Mouse (Mus musculus) kidney, postnatal 10 days (tissue): ENCODE data around the gene Trmt2b.
"Not testable (repeated sequence)": the region's sequence is repeated elsewhere in the genome, so short reads cannot be mapped to it uniquely, and the experiment has no call there.

Experiments
- DNase-seq: peaks from one replicate; pipeline ENCODE4 v3.0.0; 2021; ENCODE audit warnings: mixed read lengths

Trmt2b gene

DNA sequence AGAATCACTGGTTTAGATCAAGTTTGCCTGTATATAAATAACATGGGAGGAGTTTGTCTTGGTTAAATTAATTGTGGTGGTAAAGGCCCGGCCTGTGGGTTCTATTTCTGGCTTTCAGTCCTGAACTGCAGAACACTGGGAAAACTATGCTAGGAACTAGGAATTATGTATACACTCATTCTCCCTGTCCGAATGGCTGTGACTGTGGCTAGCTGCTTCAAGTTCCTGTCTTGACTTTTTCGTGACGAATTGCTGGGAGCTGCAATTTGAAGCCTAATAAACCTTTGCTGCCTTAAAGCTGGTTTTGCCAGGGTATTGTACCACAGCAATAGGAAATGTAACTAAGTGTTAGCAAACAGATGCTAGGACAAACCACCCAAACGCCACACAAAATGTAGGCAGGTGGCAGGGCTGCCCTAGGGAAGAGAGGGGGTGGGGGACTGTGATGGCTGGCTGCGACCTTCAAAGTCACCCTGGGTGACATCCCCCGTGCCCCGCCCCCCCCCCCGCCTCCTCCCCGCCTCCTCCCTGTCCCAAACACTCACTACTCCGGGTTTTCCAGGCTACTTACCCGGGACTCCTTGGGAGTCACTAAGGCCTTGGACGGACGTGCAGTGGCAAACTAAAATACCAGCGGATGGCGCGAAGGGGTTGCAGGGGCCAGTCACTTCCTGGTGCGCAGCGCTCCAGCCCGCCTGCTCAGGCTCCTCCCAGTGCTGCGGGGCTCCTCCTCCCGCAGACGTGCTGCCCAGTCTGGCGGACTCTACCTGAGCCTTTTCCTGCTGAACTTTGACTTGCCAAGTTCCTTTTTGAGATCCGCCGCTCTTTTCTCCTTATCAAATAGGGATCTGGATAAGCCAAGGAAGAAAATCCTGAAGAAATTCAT is at the start of gene Trmt2b:
Gene Trmt2b (minus strand): TSS at position 710 of the 886 bp plus-strand sequence.
- DNase-seq: peak; percentile 83

DNA sequence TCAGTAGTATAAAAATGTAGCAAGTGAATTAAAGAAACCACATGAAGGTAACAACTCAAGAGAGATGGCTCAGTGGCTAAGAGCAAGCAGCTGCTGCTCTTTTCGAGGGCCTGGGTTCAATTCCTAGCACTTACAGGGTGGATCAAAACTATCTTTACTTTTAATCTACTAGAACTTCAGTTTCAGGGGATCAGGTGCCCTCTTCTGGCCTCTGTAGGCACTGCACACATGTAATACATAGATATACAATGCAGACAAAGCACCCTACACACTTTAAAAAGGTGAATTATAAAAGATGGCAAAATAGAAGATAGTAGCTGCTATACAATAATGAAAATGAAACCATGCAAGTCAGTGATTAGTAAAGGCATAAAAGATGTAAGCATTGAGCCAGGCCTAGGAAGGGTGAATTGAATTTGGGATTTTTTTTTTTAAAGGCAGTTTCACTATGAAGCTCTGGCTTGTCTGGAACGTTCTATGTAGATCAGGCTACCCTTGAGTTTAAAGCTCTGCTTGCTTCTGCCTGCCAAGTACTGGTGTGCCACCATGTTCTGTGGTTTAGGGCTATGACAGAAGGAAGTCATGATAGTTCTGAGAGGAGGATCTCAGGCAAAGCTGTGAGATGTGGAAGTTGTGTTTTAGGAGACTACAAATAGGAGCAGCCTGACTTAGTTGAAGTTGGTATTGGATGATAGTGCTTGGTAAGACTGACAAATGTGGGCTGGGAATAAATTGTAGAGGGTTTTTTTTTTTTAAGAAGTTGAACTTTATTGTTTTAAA is 42.6 kb upstream of the Trmt2b start:
- DNase-seq: peak; percentile 60

DNA sequence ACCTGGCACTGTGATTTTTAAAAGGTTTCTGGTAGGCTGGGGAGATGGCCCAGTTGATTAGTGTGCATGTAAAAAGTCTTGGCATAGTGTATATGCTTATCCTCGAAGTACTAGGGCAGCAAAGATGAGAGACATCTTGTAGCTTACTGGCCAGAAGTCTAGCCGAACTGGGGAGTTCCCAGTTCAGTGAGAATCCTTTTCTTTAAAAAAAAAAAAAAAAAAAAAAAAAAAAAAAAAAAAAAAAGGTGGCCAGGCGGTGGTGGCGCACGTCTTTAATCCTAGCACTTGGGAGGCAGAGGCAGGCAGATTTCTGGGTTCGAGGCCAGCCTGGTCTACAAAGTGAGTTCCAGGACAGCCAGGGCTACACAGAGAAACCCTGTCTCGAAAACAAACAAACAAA is 34.4 kb upstream of the Trmt2b start:
- DNase-seq: not testable (repeated sequence)

DNA sequence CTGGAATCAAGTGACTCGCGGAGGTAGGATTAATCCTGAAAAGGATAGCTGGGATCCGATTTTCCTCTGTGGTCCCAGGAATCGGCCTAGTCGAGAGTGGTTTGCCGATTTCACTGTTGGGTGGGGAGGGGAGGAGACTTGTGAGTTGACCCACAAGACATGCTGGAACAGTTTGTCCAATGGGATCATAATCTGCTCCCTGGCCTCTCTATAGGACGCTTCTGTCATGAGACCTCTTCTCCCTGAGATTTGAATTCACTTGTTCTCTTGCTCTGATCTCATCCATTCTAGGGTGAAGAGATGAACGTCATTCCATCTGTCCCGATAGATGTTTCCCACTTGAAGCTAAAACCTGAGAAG is 31.5 kb upstream of the Trmt2b start:
- DNase-seq: no peak

DNA sequence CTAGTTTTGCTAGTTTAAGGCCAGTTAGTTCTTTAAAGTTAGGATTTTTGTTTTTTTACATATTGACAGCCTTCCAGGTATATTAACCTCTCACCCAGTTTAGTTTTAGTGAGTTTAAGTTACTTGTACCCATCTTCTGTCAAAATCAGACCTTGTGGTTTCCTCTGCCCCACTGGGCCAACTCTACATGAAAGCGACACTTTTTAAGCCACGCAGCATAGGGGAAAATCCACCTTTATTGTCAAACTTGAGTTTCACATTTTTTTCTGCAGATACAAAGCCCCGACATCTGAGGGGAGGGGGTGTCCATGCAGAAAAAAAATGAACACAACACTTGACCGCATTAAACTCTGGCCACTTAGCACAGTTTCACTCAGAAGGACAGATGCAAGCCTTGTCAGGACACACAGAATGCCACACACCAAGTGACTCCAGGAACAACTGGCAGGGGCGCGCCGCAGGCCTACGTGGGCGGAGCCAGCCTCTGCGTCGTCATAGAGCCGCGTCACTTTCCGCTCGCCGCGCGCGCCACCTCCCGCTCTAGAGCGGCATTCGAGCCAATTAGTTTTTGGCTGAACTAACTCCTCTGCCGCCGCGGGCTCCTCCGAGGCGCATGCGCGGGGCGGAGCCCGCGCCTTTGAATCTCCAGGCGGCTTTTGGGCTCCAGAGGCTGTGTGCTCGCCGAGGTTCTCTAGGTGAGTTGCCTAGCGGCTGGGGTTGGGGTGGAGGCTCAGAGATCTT is 30.9 kb upstream of the Trmt2b start, which contains the start of gene Cenpi:
Gene Cenpi (plus strand): TSS at position 551 of the 741 bp plus-strand sequence.
- DNase-seq: peak; percentile 92

DNA sequence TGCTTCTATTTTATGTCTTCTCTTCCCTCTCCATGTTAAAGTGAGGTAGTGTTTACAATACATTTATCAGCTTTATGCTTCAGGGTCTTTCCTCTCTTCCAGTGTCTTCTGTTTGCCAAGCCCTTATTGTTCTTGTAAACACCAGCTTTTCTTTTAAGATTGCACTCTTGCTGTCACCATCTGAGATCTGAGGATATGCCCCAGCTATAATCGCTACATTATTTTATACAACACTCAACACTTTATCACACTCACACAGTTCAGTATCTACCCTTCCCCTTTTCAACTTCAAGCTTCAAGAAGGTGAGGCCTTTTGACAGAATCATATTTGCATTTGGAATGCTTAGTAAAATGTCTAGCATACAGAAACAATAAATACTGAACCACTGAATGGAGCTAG is 26.5 kb upstream of the Trmt2b start:
- DNase-seq: no peak

DNA sequence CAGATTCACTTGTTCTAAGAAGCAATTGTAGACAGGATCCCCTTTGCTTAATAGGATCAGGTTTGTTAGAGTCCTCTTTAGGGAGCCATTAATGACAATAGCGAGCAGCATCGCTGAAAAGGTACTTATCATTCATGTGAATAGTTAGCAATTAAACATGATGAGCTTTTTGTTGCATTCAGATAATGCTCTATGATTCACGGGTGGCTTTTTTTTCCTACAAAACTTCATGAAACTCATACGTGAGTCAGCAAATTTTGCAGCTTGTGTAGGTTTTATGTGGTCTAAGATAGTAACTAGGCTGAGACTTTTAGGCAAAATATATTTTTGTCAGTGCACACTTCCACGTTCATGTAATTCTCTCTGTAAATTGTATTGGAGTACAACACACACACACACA is 23.4 kb upstream of the Trmt2b start:
- no peak for DNase-seq

DNA sequence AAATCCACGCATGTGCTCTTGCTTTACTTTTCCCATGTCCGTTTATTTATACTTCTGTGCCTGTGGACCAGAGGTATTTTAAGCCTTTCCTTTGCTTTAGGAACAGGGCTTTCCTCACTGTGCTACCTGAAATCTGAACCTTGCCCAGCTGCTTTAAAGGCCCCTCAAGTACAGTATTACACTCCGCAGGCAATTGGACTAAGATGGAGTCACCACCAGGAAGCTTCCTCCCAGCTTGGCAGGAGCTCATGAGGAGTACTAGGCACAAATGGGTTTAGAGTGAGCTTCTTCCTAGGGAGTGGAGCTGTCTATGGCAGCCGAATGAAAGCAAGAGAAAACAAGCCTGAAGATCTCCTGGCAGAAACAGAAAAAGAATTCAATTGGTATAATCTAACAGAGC is 20.4 kb upstream of the Trmt2b start:
- no peak for DNase-seq

DNA sequence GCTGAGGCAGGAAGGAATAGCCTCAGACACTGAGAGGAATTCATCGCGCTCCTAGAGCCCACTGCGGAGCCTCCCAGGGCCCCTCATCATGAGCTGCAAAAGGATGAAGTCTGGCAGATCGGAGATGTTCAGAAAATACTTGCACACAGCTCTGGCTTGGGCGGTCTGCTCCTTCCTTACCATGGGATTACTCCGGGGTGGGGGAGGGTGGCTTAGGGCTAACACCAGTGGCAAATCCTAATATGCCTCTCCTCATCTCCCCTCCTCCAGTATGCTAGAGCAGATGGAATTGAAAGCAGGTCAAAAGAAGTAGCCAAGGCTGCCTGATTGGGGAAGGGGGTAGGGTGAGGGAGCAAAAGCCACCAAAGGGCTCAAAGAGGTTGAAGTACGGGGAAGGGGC is 20.0 kb upstream of the Trmt2b start:
- no peak for DNase-seq

DNA sequence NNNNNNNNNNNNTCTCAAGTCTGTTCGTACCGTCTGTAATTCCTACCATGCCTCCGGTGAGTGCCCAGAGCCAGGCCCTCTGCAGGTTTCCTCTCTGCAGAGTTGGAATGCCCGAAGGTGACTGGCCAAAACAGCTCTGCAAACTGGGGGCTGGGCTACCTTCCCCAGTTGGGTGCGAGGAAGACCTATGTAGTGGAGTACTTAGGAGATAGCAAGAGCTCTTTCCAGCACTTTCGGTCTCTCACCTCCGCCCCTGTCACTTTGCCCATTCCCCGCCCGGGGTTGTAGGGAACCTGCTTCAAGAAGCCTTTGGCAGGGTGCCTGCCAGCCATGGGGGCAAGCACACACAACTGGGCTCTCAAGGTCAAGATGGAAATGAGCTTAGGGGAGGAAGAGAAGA is 19.5 kb upstream of the Trmt2b start:
- DNase-seq: peak; percentile 53

DNA sequence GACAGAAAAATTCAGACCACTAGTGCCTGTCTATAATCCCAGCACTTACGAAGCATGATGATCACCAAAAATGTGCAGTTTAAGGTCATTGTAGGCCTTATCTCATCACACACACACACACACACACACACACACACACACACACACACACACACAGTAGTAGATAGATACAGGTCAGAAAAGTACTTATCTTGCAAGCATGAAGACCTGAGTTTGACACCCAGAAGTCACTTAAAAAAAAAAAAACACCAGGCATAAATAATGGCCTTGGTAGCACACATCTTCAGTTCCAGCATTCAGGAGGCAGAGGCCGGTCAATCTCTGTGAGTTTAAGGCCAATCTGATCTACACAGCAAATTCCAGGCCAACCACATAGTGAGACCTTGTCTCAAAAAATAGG is 10.5 kb upstream of the Trmt2b start:
- DNase-seq: no peak

DNA sequence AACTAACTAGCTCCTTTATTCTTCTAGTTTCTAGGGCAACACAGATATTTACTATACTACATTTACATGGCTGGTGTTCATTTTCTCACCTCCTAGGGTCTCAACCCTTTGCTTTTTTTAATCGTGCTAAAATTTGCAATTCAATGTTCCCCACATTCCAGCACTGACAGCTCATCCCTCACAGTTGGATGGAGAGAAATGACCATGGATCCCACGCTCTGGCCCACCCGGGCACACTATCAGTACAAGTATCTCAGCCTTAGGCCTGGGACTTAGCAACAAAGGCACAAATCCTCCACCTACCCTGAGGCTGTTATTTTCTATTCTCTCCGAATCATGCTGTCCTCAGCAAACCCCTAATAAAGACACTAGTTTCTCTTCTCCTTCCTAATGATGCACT is 9.0 kb upstream of the Trmt2b start:
- no peak for DNase-seq

DNA sequence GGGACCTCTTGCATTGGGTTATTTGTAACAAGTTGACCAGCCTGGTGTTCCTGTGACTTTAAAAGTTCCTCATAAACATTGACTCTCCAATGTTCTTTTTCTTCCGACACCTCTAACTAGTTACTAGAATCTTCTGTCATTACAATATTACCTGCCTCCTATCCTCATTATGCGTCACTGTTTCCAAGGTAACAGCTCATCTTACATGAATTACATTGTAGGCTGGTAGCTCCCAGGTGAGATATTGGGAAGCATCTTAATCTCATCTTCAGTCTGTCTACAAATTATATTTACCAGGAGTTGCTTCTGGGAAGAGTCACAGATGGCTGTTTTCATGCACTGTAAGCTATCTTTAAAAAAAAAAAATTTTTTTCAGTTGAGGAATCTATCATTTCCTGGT is 8.3 kb upstream of the Trmt2b start:
- no peak for DNase-seq

DNA sequence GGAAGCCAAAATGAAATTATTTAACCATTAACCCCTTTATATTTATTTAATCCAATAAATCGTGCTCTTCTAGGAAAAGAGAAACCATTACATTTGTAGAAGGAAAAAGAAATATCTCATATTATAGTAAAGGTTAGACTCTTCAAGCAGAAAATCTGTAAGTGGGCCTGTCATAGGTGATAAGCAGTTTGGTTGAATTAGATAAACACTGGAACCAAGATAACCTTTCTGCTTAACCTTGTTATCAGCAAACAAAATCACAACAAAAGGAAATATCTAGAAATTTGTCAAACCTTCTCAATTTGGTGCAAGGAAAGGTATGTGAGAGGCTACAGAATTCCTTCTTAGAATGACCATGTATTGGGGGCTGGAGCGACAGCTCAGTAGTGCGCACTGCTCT is 3.7 kb upstream of the Trmt2b start:
- no peak for DNase-seq

DNA sequence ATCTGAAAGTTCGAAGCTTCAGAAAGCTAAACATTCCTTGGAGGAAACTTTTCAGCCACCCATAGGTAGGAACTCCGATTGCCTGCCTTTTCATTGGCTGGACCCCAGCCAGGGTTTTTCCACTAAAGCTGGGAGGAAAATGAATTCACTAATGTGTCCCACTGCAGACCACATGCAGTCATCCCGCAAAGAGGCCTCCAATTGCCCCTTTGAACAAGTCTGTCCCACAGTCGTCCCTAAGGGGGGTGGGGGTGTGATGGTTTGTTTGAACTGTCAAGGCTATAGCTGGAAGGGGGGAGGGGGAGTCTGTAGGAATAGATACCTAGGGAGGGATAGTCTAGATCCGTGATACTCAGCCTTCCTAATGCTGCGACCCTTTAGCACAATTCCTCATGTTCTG is 1.1 kb downstream of the Trmt2b start:
- DNase-seq: peak; percentile 66

DNA sequence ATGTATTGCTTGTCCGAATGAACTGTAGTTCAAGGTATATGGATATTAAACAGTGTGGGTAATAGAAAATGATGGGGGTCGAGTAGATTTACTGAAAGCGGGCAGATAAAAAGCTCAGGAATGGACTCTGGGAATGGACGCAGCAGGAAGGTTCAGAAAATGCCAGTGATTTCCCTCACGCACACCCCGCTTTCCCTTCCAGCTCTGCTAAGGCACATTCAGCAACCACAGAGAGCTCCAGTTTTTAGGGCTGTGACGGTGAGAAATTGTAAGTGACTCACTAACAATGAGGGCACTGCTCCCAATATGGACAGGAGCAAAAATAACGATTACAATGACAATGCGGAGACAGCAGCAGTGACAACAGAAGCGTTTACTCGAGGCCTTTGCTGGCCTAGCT is 14.7 kb downstream of the Trmt2b start:
- no peak for DNase-seq

DNA sequence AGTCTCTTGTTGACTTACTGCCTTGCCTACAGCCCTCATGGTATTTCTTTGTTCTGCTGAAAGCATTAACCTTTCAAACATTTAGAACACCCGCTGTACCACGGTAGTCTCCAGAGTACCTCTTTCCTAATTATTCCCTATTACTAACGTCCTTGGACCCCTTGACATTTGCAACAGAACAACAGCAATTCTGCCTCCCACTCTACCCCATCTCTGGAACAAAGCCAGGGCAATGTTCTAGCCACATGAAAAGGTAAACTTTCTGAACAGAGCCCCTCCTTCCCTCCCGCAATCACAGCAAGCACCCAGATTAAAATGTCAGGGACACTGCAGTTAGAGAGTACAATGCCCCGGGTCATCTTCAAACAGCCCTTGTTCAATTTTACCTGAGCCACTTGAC is 15.6 kb downstream of the Trmt2b start:
- DNase-seq: no peak

DNA sequence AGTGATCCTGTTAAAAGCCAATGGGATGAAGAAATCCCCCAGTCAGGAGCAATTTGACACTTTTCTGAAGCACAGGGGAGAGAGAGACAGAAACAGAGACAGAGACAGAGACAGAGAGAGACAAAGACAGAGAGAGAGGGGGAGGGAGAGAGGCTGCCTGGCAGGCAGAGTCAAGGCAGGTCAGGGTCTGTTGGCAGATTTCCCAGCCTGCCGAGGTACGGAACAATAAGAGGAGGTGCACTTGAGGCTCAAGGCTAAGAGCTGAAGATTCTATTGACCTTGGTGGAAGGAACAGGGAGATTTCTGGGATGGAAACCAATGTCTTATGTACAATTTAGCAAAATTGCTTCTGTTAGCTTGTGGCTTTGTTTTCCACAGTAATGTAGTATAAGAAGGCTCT is 28.6 kb downstream of the Trmt2b start:
- peak; percentile 36 for DNase-seq

DNA sequence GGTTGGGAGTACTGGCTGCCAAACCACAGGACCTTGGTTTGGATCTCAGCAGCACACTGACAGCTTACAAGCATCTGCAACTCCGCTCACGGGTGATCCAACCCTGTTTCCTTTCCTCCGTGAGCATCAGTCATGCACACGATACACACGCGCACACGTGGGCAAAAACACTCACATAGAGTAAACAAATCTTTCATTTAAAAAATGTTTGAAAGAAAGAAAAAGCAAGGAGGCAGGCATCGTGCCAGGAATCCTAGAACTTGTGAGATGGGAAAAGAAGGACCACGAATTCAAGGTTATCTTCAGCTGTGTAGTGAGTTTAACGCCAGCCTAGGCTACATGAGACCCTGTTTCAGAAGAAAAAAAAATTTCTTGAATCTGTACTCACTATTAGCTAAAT is 30.8 kb downstream of the Trmt2b start:
- DNase-seq: no peak

DNA sequence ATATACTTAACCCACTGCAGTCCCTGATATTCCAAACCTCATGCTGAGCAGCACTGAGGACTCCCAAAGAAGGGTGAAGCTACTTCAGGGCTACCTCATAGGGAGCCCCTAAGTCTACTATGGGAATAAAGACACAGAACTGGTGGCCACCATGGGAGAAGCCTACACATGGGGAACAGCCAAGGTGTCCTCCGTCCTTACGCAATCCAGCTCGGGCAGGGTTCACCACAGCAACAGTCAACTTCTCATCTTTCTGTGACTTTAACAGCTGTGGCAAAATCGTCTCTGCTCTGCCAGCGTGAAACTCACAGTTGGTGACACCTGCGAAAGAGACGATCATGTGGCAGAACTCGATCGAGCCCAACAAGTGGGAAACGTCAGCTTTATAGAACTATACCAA is 38.5 kb downstream of the Trmt2b start:
- no peak for DNase-seq

DNA sequence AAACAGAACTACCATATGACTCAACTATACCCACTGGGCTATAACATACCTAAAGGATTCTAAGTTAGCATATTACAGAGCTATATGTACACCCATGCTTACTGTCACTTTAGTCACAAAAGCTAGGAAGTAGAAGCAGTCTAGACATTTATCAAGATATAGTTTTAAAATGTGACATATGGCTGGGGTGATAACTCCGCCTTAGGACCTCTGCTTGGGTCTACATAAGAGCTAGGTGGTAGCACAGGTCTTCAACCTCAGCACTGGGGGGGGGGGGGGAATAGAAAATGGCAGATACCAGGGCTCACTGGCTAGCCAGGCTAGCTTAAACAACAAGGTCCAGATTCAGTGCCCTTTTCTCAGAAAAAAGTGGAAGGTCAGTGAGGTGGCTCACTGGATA is 43.7 kb downstream of the Trmt2b start:
- DNase-seq: no peak

DNA sequence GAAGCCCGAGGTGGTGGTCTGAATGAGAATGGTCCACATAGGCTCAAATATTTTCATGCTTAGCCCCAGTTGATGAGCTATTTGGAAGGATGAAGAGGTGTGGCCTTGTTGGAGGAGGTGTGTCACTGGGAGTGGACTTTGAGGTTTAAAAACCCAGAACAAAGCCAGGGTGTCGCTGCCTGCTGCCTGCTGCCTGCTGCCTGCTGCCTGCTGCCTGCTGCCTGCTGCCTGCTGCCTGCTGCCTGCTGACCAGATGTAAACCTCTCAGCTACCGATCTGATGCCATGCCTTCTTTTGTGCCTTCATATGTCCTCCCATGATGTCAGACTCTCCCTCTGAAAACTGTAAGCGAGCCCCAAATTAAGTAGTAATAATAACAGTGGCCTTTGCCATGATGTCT is 54.9 kb downstream of the Trmt2b start, which contains the start of gene Nox1:
Gene Nox1 (minus strand): TSS at position 101 of the 400 bp plus-strand sequence.
- DNase-seq: no peak

DNA sequence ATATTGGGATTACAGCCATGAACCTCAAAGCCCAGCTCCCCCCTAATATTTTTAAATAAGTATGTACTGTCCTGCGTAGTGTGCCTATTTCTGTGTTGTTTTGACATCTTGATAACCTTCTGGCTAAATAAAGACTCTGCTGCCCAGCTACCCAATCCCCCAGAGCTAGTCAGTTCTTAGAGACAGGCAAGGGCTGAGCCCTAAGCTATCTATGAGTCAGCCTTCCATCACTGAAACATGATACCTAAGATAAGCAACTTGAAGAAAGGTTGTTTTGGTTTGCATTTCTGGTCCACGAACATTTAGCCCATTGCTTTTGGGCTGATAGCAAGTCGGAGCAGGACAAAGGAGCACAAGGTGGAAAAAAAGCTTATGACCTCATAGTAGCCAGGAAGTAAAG is 56.2 kb downstream of the Trmt2b start:
- DNase-seq: no peak
